Mouse (Mus musculus): ENCODE measurements around the gene Hamp2.

- TF ChIP-seq CTCF (IDR thresholded peaks at IDR 0.05; ENCODE audit: low read depth, low read length) (no peak), POLR2A (IDR thresholded peaks at IDR 0.05; ENCODE audit: insufficient read depth, low read length) (no peak), EP300 (IDR thresholded peaks at IDR 0.05; ENCODE audit: insufficient read depth, low read depth, low read length) (no peak)
Measured at GRCm38 (mm10) chr7:30920217-30920616, 4.3 kb downstream of the Hamp2 start.

Data from ES-Bruce4 (cell line).